Comparison of ENCODE assay signal across 30 mouse cellular contexts in genomic region chr13:73272794-73273282, GRCm38 (mm10). TPM values are rescaled to one million over a fixed set of nuclear protein-coding genes. Genes with fewer than 3 reads are reported as not detected.
DNase-seq lines count a peak whose midpoint lies in the region; ATAC-seq and TF ChIP-seq lines count a peak whose summit lies in the region.
"Had no signal": no experiment of that assay in that cellular context is flagged by ENCODE, and none has a peak within 500 bp of the region (broad histone marks: within the 10 kb centered on the region; RNA-seq: fewer than 3 reads in every experiment).

No protein-coding gene starts in this region.

- no peak overlapping the region for H3K4me3 ChIP-seq in heart, embryonic 13.5 days
- H3K4me3 ChIP-seq in hindbrain, embryonic 11.5 days (ENCODE audit: low read depth, low read length): no peak overlapping the region
- no peak overlapping the region for H3K4me3 ChIP-seq in hindbrain, embryonic 16.5 days (ENCODE audit: low read length)
- H3K4me3 ChIP-seq in cerebellum, adult 2 months (replicated peaks; ENCODE audit: insufficient read depth, low read depth, low read length): no peak overlapping the region
- H3K4me3 ChIP-seq: limb, embryonic 12.5 days; liver, embryonic 12.5 days; neural tube, embryonic 13.5 days; stomach, embryonic 15.5 days had no signal

- H3K9ac ChIP-seq in heart, embryonic 13.5 days: no peak overlapping the region; the same call in 1 of the 2 replicates
- H3K9ac ChIP-seq in hindbrain, embryonic 11.5 days (ENCODE audit: low read depth, low read length): no peak overlapping the region
- no peak overlapping the region for H3K9ac ChIP-seq in hindbrain, embryonic 16.5 days (ENCODE audit: low read depth, low read length)
- H3K9ac ChIP-seq: forebrain, embryonic 15.5 days; kidney, embryonic 15.5 days; limb, embryonic 12.5 days; liver, embryonic 12.5 days; neural tube, embryonic 13.5 days; stomach, embryonic 15.5 days had no signal

- DNase-seq in heart, adult 8-10 months (ENCODE audit: low spot score): no peak
- peak; percentile 25 for DNase-seq in hindbrain, embryonic 11.5 days (ENCODE audit: low spot score)
- DNase-seq in retina, embryonic 14.5 days (ENCODE audit: low spot score): peak; percentile 10
- DNase-seq in retina, postnatal 1 day: no peak
- no peak for DNase-seq in cerebellum, adult 2 months
- DNase-seq: adrenal gland, postnatal 10 days; cerebellum, adult 18-20 months; cerebellum, postnatal 25 days; kidney, adult 11 months; kidney, postnatal 36 days; layer of hippocampus, postnatal 36 days; lung, adult 2 months; lung, postnatal 14 days; midbrain, embryonic 14.5 days; thymus, postnatal 25 days had no signal

- H3K4me1 ChIP-seq in heart, embryonic 13.5 days: peaks cover 97% of the 10 kb centered on the region
- peaks cover 8% of the 10 kb centered on the region; the same call in 1 of the 2 replicates for H3K4me1 ChIP-seq in hindbrain, embryonic 11.5 days (replicated peaks; ENCODE audit: control insufficient read depth, insufficient read depth, low read length)
- peaks cover 18% of the 10 kb centered on the region for H3K4me1 ChIP-seq in hindbrain, embryonic 16.5 days (ENCODE audit: control insufficient read depth, insufficient read depth, low read depth, low read length)
- H3K4me1 ChIP-seq in cerebellum, adult 2 months (ENCODE audit: control insufficient read depth, insufficient read depth, low read length): no peaks in the 10 kb centered on the region; the same call in 1 of the 2 replicates

- no peak overlapping the region for H3K4me2 ChIP-seq in heart, embryonic 13.5 days
- no peak overlapping the region for H3K4me2 ChIP-seq in hindbrain, embryonic 11.5 days (replicated peaks; ENCODE audit: low read depth, low read length)
- no peak overlapping the region for H3K4me2 ChIP-seq in hindbrain, embryonic 16.5 days (ENCODE audit: low read length)
- H3K4me2 ChIP-seq: limb, embryonic 12.5 days had no signal

- peaks cover 10% of the 10 kb centered on the region; the same call in 1 of the 2 replicates for H3K36me3 ChIP-seq in heart, embryonic 13.5 days
- no peaks in the 10 kb centered on the region for H3K36me3 ChIP-seq in hindbrain, embryonic 11.5 days (ENCODE audit: control insufficient read depth, insufficient read depth, low read length)
- H3K36me3 ChIP-seq in hindbrain, embryonic 16.5 days (ENCODE audit: control insufficient read depth, insufficient read depth, low read length): no peaks in the 10 kb centered on the region
- H3K36me3 ChIP-seq: embryonic facial prominence, embryonic 10.5 days; forebrain, embryonic 15.5 days; kidney, embryonic 15.5 days; limb, embryonic 12.5 days; liver, embryonic 12.5 days; neural tube, embryonic 13.5 days; stomach, embryonic 15.5 days had no signal

- no peaks in the 10 kb centered on the region for H3K9me3 ChIP-seq in heart, embryonic 13.5 days
- no peaks in the 10 kb centered on the region for H3K9me3 ChIP-seq in hindbrain, embryonic 11.5 days (ENCODE audit: control insufficient read depth, low read length)
- no peaks in the 10 kb centered on the region for H3K9me3 ChIP-seq in hindbrain, embryonic 16.5 days (ENCODE audit: control insufficient read depth, low read length)
- H3K9me3 ChIP-seq: embryonic facial prominence, embryonic 10.5 days; forebrain, embryonic 15.5 days; kidney, embryonic 15.5 days; limb, embryonic 12.5 days; liver, embryonic 12.5 days; neural tube, embryonic 13.5 days; stomach, embryonic 15.5 days had no signal

- no peak for ATAC-seq in heart, embryonic 13.5 days (ENCODE audit: extremely low read depth, insufficient number of reproducible peaks, low FRiP score, low TSS enrichment)
- ATAC-seq in hindbrain, embryonic 11.5 days (ENCODE audit: low FRiP score): no peak
- no peak for ATAC-seq in hindbrain, embryonic 16.5 days
- ATAC-seq: activated CD4-positive, CD25-positive, alpha-beta regulatory T cell, adult 4 months; forebrain, embryonic 15.5 days; liver, embryonic 12.5 days had no signal

- no peak for TF ChIP-seq POLR2A in cerebellum, adult 2 months (IDR thresholded peaks at IDR 0.05; ENCODE audit: borderline replicate concordance, insufficient read depth, low read length)

- H3K27me3 ChIP-seq in heart, embryonic 13.5 days (replicated peaks): peaks cover 74% of the 10 kb centered on the region
- H3K27me3 ChIP-seq in hindbrain, embryonic 11.5 days (ENCODE audit: control insufficient read depth, insufficient read depth, low read length): peaks cover 61% of the 10 kb centered on the region
- peaks cover 46% of the 10 kb centered on the region for H3K27me3 ChIP-seq in hindbrain, embryonic 16.5 days (replicated peaks; ENCODE audit: control insufficient read depth, insufficient read depth, low read length)
- peaks cover 4% of the 10 kb centered on the region; the same call in 1 of the 2 replicates for H3K27me3 ChIP-seq in cerebellum, adult 2 months (ENCODE audit: control insufficient read depth, insufficient read depth, low read length)

- no peak for TF ChIP-seq CTCF in cerebellum, adult 2 months (IDR thresholded peaks at IDR 0.05; ENCODE audit: borderline replicate concordance, insufficient read depth, low read depth, low read length)

- H3K27ac ChIP-seq in heart, embryonic 13.5 days (replicated peaks): peak overlapping the region; percentile 77
- no peak overlapping the region for H3K27ac ChIP-seq in hindbrain, embryonic 11.5 days (ENCODE audit: low read depth, low read length)
- H3K27ac ChIP-seq in hindbrain, embryonic 16.5 days (ENCODE audit: low read depth, low read length): no peak overlapping the region
- H3K27ac ChIP-seq in cerebellum, adult 2 months (ENCODE audit: insufficient read depth, low read length): no peak overlapping the region
- H3K27ac ChIP-seq: embryonic facial prominence, embryonic 10.5 days; forebrain, embryonic 15.5 days; kidney, embryonic 15.5 days; limb, embryonic 12.5 days; liver, embryonic 12.5 days; neural tube, embryonic 13.5 days; stomach, embryonic 15.5 days had no signal

RNA-seq across cellular contexts. Expression of gene Irx4, which starts 12.6 kb away (rescaled TPM):
- polyA plus RNA-seq in heart, embryonic 13.5 days (2015; fragmentation: Nextera tagmentation; extraction: Ambion mirVana): 45.9 and 50.1 TPM in 2 replicates
- 10 to 100 TPM; 27.8 to 34.9 (median 32.4) TPM for total RNA-seq in heart, adult 8-10 months (2022)
- polyA plus RNA-seq in hindbrain, embryonic 11.5 days (2014; fragmentation: Nextera tagmentation; extraction: Ambion mirVana): 3.9 and 4.1 TPM in 2 replicates
- polyA plus RNA-seq in hindbrain, embryonic 16.5 days (2015; fragmentation: Nextera tagmentation; extraction: Ambion mirVana): 3.0 and 5.0 TPM in 2 replicates
- 0.43 and 0.70 TPM in 2 replicates for polyA plus RNA-seq in cerebellum, adult 2 months (2012; rRNA removed)
- total RNA-seq: adrenal gland, postnatal 10 days; gastrocnemius, adult 8-10 months; layer of hippocampus, adult 8-10 months; layer of hippocampus, postnatal 36 days; left cerebral cortex, postnatal 14 days; megakaryocyte progenitor cell, adult 5-6 weeks had no signal
- polyA plus RNA-seq: activated CD4-positive, CD25-positive, alpha-beta regulatory T cell, adult 4 months; gonadal fat pad, adult 2 months; lung, adult 2 months had no signal

RNA-seq across cellular contexts. Expression of gene Mrpl36, which starts 55.5 kb away (rescaled TPM):
- polyA plus RNA-seq in heart, embryonic 13.5 days (2015; fragmentation: Nextera tagmentation; extraction: Ambion mirVana): 152 and 174 TPM in 2 replicates
- 10 to 100 TPM; 55.1 to 69.7 (median 59.7) TPM for total RNA-seq in heart, adult 8-10 months (2022)
- polyA plus RNA-seq in hindbrain, embryonic 11.5 days (2014; fragmentation: Nextera tagmentation; extraction: Ambion mirVana): 121 and 125 TPM in 2 replicates
- polyA plus RNA-seq in hindbrain, embryonic 16.5 days (2015; fragmentation: Nextera tagmentation; extraction: Ambion mirVana): 72.4 and 80.5 TPM in 2 replicates
- polyA plus RNA-seq in cerebellum, adult 2 months (2012; rRNA removed): 72.6 and 74.3 TPM in 2 replicates

RNA-seq across cellular contexts. Expression of gene Ndufs6, which starts 55.5 kb away (rescaled TPM):
- polyA plus RNA-seq in heart, embryonic 13.5 days (2015; fragmentation: Nextera tagmentation; extraction: Ambion mirVana): 642 and 746 TPM in 2 replicates
- 1,000 to 10,000 TPM; 1,175 to 1,391 (median 1,278) TPM for total RNA-seq in heart, adult 8-10 months (2022)
- 311 and 321 TPM in 2 replicates for polyA plus RNA-seq in hindbrain, embryonic 11.5 days (2014; fragmentation: Nextera tagmentation; extraction: Ambion mirVana)
- 415 and 483 TPM in 2 replicates for polyA plus RNA-seq in hindbrain, embryonic 16.5 days (2015; fragmentation: Nextera tagmentation; extraction: Ambion mirVana)
- polyA plus RNA-seq in cerebellum, adult 2 months (2012; rRNA removed): 271 and 306 TPM in 2 replicates

Comparison
In these comparisons a context has a peak if more than half of its experiments do, and no peak if none do; other contexts are left out.
1. DNase-seq: peak in hindbrain, embryonic 11.5 days (single experiment) and retina, embryonic 14.5 days (single experiment); none in heart, adult 8-10 months (single experiment), retina, postnatal 1 day (single experiment) and cerebellum, adult 2 months (0 of 2).